Mouse (Mus musculus): ENCODE results near the gene Rhbdd3.

- TF ChIP-seq CTCF (IDR thresholded peaks at IDR 0.05): peak; percentile 56
- TF ChIP-seq POLR2A (IDR thresholded peaks at IDR 0.05; ENCODE audit: insufficient read depth, low read depth, low read length): no peak
Observed at GRCm38 (mm10) chr11:5075760-5076159, 23.0 kb upstream of the Rhbdd3 start.

All from heart, adult 2 months (tissue).